Mouse (Mus musculus): ENCODE results near the gene Rbfox1.

The Rbfox1 gene

DNA sequence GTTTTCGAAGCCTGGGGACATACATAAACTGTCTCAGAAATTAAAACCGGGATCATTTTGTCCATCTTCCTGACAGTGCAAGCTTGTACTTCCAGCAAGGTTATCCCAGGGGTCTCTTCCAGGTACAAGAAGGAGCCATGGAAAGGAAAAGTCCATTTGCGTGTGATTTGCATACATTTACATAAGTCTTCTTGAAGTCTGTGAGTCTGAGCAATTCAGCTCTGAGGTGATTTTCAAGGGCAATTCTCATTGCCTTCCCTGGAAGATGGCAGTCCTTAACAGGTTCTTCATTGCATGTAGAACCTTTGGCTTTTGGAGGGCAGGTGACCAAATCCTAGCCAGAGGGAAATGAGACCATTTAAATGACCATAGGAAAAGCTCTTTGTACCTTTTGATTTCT lies 1417.3 kb downstream of the Rbfox1 start:
- no peak for DNase-seq

DNA sequence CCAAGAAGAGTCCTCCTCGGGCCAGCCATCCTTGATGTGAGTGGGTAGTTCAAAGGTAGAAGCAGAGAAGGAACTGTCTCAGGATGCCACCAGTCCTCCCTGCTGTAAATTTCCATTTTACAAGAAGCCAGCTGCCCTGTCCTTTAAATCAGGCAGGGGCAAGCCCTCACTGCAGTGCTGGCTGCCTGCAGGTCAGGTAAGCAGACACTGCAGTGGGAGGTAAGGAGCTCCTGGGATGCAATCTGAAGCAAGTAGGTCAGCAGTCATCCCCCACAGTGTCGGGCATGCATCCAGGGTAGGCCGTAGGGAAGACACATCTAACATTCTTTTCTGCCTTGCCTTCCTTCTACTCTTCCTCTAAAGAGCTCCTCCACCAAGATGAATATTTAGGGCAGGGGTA lies 1444.0 kb downstream of the Rbfox1 start:
- no peak for DNase-seq

DNA sequence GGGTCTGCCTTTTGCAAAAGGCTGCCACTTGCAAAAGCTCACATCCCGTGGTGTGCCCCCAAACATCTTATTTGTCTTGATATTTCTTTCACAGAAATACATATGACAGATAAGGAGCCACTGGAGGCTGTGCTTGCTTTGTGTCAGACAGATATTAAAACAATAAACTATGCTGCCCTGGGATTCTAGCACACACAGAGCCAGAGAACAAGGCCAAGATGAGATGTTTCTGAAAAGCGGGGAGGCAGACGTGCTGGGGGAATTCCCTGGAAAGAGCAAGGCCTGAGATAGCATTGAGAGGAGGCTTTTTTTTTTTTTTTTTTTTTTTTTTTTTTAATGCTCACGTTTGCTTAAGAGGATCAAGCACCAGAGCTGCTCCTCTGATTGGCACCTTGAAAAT lies 1456.0 kb downstream of the Rbfox1 start:
- no peak for DNase-seq

DNA sequence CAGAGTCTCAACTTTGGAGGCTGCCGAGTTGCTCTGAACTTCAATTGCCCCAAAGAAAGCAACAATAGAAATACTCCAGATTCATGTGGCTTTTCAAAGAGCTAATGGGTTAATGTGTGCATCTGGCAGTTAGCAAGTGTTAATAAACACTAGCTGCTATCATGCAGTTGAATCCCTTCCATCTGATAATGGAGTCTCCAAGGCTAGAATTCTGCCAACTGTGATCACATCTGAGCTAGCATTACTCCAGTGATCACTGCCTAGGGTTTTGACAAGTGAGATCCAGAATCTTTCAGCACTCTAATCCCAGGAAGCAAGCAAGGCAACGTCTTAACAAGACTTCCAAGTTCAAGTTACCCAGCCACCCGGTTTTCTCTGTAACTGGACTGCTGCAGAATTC lies 1460.1 kb downstream of the Rbfox1 start:
- no peak for DNase-seq

DNA sequence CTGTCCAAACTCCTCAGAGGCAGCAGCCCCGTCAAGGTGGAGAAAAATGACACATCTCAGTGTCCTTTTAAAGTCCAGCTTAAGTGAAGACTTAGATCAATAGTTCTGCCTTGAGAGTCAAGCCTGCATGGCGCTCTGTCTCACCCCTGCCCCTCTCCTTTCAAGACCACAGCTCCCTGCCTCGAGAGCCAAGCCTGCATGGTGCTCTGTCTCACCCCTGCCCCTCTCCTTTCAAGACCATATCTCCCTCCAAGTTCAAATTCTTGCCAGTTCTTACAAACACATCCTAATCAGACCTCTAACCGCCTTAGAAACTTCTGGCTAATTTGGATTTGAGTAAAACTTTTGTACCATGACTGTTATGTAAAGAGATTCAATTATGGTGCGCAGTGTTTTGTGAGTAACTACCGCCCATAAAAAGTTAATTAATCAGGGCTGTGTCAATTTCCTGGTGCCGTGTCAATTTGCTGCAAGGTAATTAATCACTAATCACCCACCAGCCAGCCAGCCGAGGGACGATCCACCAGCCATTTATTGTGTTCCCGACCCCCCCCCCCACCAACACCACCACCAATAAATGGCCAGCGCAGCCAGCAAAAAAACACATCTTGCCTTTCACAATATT lies 1461.0 kb downstream of the Rbfox1 start:
- no peak for DNase-seq

DNA sequence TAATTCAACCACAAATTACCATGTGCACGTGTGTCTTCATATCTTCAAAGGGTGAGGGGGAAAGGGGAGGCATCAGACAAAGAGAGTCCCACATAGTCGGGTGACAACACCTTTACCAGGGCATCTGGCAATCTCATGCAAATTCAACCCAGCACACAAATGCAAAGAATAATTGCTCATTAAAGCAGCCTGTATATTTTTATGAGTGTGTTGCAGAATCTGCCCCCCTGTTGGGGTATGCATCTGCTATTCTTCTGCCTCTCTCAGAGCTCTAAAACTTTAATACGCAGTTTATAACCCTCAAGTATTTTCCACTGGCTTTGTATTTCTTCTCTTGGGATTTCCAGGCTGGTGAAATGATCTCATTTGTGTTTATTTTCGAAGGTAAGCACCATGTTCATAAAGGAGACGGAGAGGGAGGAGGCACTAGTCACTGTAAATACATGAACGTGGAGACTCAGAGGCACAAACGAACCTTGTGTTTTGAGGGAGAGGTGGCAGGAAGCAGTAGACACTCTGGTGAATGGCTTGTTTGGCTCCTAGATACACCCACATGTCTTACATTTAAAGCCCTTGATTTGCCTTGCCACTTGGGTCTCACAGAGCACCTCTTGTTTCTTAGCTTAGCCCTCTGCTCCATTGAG lies 1462.5 kb downstream of the Rbfox1 start:
- DNase-seq: no peak

DNA sequence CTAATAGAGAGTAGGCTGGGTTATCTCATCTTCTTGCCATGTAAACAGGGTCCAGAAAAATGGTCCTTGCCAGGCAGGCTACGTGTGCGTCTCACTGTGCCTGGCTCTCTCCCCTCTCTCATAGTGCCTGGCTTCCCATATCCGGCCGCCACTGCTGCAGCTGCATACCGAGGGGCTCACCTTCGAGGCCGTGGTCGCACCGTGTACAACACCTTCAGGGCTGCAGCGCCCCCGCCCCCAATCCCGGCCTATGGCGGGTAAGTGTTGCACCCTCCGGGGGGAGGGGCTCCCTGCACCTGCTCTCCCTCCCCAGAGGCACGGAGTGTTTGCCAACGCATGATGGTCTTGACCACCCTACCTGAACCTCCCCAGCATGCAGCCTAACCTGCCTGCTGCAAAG lies 1467.7 kb downstream of the Rbfox1 start:
- no peak for DNase-seq

DNA sequence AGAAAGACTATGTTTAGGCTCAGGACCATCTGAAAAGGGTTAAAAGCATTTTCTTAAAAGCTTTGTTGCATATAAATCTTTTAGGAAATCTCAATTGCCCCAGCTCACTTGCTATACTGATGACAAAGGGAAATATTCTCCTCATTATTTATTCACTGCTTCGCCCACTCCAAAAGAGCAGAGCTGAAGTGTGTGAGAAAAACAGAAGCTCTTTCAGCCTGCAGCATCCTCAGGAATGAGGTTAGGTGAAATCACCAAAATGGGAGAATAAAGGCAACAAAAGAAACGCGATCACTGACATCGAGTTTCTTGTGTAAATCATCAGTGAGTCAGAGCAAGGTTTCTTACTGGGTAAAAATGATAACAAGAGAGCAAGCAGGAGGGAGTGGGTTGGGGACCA lies 1469.0 kb downstream of the Rbfox1 start:
- DNase-seq: no peak

DNA sequence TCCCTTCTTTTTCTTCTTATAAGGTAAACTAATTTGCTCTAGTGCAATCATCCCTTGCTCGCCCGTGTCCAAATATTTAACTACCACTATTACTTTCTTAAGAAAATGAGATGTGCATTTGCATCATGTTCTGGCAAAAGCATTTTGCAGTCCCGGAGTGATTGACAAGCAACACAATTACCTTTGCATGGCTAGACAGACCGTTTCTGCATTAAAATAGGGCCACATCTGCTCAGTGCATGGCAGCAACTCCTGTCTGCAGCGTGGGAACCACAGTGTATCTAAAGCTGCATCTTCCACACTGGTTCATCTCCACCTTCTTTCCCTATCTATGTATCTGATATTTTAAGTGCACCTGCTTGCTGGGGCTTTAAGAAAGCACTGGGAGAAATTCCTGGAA lies 1473.9 kb downstream of the Rbfox1 start:
- DNase-seq: no peak

DNA sequence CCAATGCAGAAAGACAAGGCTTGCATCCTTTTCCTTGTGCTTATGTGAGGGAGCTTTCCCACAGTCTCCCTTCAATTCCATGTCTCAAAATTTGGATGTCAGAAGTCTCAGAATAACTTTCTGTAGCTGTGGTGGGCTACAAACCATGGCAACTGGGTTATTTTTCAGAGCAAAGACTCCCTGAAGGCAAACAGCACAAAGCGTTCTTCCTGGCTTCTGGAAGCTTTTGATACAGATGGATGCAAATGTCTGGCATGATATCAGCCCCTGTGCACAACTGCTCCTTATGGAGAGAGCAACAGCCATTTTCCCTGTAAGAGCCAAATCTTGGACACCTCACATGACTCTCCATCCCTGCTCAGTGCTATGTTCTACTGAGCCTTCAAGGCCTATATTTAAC lies 1475.6 kb downstream of the Rbfox1 start:
- no peak for DNase-seq

DNA sequence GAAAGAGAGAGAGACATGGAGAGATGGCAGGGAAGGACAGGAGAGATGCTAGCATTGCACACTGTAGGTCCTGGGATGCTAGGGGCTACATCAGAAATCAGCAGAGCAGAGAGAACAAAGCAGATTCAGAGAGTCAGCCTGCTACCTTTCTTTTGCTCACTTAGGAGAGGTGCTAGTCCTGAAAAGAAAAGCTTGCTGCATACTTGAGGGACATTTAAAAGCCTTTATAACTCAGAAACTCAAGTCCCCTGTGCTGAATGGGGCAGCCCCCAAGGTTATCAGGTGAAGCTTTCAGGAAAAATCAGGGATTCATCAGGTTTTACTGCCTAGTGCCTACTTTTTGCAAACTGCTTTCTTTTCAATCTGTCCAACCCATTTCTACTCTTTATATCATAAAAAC lies 1480.7 kb downstream of the Rbfox1 start:
- no peak for DNase-seq

DNA sequence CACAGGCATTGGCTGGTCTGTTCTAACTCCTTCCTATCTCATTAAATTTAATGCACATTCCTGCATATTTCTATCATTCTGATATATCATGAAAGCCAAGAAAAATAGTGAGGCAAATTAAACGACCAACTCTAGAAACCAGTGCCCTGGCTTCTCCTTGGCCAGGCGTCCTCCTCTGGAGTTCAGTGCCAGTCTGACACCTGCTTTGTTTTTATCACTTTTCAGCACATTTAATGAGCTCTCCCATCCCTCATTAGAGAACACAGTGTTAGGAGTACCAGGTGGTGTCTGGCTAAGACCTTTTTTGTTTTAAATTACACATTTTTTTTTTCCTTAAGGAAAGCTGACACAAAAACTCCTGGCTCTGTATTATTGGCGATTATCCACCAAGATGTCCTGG lies 1489.0 kb downstream of the Rbfox1 start:
- no peak for DNase-seq

DNA sequence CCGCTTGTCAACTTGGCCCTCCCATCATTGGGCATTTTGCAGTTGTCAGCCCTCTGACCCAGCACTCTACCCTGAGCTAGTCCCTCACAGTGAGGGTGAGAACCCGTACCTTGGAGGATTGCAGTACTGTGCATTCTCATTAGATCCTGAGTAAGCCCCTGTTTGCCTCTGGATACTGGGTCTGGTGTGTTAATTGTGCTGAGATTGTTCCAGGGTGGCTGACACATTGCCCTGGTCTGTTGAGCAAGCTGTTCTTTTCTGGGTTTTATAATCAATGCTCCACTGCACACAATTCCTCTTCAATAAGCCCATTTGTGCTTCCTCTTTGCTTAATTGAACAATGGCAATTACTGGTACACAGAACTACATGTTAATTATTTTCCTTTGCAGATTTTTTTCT lies 1489.5 kb downstream of the Rbfox1 start:
- DNase-seq: no peak

DNA sequence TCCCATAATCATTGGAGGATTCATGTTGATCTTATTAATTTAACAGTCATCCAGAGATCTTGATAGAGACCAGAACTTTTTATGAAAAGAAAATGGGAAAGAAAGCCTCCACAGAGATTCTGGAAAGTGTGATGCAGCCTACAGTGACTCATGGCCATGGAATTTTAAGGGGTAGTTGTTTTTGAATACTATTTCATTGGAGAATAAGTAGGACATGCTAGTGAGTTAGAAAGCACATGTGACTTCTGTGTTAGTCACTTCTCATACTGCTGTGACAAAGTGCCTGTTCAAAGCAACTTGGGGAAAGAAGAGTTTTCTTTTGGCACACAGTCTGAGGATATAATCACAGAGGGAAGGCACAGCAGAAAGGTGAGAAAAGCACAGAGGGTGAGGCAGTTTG lies 1510.9 kb downstream of the Rbfox1 start:
- DNase-seq: no peak

DNA sequence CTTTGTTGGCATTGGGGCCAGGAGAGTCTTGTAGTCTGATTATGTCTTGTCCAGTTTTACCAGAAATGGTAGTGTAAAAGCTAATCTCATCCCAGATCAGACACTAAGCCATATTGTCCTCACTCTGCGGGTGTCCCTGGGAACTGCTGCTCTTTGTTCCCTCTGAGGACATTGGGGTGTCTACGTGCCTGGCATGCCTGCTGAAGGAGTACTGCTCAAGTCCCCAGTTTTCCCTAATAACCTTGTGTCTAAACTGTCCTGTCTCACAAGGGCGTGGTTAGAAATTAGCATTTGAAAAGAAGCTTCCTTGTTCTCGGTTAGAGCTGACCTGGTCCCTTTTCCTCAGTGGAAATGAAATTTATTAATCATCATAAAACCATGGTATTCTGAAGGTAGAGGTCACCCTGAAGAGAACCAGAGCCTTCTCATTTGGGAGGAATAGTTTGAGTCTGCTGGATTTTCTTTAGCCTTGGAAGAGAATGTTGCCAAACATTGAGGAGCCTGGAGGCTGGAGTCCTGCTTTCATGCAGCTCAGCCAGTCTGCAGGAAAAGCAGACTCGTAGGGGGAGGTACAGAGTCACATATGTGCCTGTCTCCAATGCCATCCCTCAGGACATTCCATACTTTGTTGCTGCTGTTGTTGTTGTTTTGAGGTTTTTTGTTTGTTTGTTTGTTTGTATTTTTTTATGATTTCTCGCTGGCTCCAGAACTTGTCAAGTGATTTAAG lies 1519.8 kb downstream of the Rbfox1 start:
- no peak for DNase-seq

DNA sequence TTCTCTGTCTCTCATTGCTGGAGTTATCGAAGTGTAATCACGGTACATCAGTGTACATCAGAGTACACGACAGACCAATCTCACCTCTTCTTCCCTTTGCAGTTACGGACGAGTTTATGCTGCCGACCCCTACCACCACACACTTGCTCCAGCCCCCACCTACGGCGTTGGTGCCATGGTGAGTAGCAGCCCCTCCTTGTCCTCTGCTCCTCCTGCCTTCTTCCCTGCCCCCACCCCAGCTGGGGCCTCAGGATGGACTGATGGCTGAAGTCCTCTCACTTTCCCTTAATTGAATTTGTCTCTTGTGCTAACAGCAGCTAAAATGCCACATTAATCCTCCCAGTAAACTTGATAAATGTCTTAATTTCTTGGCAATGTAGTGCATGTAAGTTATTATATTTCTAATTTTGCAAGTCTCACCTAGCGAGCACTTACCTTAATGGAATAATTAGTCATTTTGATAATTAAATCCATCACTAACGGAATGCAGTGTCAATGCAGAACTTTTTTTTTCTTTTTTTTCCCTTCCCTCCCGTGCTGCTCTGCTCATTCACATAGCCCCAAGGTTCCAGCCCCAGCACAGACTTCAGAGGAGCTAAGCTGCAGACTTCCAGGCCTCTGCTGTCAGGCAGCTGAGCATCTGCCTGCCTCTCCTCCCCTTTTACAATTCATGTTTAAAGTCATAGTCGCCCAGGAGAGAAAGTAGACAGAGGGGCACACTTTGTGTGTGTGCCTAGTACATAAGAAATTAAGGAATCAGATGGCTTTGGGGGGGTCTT lies 1522.9 kb downstream of the Rbfox1 start:
- no peak for DNase-seq

DNA sequence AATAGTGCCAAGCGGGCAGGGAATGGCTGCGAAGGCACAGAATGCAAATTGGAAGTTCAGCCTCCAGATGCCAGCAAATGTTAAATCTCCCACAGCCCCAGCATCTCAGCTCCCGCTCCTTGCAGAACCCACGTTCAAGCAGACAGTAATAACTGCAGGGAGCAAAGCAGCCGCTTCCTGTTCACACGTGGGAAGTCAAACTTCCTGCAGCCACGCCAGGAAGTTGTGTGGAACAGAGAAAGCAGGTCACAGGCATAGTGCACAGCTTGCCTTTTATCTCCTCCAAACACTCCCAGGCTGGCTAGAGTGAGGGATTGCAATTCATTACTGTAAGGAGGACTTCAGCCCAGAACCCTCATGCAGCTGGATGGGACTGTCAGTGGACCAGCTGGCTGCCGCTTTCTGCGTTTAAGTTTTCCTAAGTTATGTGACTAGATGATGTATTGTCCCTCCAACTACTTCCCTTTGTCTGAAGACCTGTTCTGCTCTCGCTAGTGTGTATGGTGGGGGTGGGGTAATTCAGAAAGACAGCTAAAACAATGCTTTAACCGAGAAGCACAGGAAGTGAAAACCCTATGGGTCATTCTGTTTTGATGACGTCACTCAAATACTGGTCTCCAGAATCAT lies 1534.6 kb downstream of the Rbfox1 start:
- peak; percentile 5 for DNase-seq

DNA sequence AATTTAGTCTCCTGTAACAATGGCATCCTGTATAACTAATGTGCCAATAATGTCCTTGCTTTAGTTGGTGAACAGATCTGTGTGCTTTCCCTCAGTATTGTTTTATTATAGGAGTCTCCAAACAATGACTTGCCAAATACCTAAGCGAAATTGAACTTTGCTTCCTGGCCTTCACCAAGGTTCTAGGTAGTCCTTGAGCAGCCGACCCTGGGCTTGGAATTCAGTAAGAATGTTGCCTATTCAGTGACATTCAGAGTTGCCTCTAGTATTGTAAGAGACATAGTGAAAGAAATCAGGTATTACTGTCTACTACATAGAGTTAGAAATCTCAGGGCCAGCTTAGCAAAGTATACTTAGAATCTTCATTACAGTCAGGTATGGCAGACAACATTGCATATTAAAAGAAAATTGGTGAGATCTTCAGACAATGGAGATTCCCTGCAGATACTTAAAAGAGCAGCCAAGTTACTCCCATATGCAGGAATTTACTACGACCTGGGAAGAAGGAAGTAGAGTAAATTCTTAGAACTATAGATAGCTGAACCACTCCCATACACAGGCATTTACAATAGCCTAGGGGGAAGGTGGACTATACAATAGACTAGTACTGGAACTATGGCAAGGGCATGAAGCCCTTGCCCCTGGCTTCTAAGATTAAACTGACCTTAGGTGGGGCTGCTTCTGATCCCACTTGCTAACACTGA lies 1540.4 kb downstream of the Rbfox1 start:
- no peak for DNase-seq

DNA sequence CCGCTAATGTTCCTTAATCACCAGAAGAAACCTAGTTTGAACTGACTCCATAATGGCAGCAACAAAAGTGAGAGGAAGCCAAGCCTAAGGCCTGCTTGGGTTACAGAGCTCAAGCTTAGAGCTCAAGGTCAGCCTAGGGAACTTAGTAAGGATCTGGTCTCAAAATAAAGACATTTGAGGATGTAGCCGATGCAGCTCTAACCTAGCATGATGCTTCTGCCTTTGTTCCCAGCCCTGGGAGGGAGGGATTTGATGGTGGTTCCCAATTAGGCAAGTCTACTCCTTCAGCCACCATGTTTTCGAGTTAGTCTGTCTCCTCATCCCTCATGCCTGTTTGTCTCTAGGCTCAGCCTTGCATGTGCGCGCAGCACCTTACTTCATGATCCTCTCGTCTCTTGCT lies 1548.1 kb downstream of the Rbfox1 start:
- DNase-seq: no peak

DNA sequence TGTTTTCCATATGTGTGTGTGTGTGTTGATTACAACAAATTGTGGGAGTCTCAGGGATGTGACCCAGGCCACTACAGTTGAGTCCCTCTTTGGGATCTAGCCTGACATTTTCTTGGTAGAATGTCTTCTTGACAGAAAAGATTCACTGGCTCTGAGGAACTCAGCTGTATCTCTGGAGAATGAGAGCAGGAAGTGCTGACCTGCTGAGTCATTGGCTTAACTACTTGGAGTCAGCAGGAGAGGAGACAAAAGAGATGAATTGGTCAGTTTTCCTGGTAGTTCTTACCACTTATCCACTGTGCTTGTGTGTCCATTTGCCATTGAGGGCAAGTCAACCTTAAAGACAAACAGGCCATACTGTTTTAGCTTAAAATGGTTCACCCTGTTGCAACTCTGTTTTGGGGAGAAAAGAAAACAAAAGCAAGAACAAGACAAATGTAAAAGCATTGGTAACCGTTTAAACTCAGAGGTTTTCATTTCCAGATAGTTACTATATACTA lies 1561.7 kb downstream of the Rbfox1 start:
- no peak for DNase-seq

DNA sequence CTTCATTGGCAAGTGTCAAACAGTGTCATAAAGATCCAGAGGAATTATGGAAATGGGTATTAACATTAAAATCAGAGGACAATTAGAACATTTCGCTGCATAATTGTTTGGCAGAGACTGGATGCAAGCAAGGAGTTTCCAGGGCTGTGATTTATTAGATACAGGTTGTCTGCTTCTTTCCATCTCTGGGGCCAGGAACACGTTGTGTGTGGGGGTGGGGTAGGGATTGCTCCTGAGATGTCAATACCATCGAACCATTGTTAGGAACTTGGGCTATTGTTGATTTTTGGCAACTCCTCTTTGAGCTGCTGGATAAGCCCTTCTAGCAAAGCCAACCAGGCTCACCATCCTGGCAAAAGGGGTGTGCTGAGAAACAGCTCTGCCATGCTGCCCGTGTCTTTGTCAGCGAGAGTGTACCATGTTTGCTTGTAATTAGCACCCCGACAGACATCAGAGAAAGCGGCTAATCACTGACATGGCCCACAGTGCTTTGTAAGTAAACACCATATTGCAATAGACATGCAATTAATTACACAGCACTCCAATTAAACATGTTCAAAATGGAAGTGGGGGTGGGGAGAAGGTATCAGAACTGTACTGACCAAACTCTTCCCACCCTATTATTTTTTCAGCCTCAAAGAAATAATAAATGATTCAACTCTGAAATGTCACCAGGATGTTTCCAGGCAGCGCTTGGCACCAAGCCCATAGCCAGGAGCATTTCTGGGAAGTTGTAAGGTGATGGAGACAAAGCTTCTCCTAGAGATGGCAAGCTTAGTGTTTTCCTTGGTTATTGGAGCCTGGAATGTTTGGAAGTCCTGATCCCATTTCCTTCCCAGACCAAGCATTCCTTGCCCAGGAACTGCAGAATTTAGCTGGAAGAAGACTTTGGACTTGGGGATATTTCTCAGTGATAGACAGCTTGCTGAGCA lies 1562.8 kb downstream of the Rbfox1 start:
- DNase-seq: no peak

Measured in kidney, adult 11 months (tissue).